Mouse (Mus musculus) lung, postnatal 25 days (tissue): Measurements from ENCODE around the gene A730061H03Rik.

Experiments
- DNase-seq: peaks from one replicate; pipeline ENCODE4 v3.0.0; 2022; ENCODE audit warnings: low spot score

Gene A730061H03Rik

DNA sequence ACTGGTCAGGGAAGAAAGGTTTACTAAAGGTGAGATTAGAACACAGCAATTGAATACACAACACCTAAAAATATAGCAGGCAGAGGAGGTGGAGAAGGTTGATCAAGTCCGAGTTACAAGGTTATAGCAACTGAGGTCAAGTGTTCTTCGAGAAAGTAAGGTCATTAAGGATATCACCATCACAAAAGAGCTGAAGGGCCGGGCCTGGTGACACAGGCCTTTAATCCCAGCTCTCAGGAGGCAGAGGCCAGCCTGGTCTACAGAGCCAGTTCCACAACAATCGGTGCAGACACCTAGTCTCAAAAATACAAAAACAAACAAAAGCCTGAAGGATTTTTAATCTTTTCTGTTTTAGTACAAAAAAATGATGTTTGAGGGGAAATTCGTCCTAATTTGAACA is 8.9 kb downstream of the A730061H03Rik start:
- no peak for DNase-seq

DNA sequence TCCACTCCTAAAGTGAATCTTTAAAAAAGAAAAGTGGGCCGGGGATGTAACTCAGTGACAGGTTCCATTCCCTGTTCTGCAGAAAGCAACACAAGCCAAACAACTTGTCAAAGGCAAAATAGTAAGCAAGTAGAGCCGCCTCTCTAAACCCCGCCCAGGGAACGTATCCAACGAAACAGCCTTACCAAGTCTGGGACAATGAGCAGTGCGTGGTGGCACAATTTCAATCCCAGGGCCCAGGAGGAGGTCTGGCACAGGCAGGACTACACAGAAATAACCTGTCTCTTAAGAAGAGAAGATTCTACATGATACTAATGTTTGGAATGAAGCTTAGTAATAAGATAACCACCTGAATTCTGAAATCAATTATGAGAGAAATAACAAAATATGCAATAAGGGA is 10.0 kb downstream of the A730061H03Rik start:
- no peak for DNase-seq

DNA sequence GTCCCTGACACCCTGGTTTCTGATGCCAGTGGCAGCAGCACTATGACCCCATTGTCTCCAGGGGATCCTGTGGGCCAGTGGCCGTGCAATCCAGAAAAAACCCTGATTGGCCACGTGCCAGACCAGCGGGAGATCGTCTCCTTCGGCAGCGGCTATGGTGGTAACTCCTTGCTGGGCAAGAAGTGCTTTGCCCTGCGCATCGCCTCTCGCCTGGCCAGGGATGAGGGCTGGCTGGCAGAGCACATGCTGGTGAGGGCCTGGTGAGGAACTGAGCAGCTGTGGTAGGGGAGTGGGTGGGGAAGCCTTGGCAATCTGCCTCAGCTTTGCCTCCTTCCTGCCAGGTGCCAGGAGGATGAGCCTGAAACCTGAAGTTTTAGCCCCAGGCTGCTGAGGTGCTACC is 15.9 kb downstream of the A730061H03Rik start:
- no peak for DNase-seq

DNA sequence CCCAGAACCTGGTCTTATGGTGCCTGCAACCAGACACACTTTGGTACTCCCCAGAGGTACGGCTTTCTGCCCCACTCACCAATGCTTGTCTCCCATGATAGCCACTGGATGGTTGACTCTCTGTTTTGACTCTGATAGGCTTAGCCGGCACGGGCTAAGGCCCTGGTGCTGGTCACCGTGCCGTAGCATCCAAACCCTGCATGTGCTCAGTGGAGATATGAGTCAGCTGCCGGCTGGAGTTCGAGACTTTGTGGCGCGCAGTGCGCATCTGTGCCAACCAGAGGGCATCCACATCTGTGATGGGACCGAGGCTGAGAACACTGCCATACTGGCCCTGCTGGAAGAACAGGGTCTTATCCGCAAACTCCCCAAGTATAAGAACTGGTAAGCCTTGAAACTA is 17.9 kb downstream of the A730061H03Rik start:
- DNase-seq = no peak

DNA sequence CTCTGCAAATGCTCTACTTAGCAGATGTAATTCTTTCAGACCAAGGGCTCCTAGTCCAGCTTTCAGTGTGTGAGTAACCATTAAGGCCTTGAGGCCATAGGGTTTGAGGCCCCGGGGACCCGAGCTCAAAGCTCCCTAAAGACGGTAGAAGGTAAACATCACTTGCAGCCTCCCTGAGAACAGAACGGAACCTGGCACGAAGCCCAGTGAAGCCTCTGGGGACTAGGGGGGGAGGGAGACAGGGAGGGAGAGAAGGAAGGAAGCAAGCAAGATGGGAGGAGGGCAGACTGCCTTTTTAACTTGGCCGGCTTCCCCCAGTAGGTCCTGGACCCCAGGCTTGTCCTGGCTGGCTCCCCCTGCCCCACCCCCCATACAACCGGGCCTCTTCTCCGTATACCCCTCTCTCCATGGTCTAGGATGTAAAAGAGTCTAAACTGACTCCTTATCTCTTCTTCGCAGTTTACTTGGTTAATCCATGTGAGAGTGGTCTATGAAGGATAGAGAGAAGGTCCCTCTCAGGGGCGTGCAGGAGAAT is 19.4 kb downstream of the A730061H03Rik start:
- DNase-seq = peak; percentile 79

DNA sequence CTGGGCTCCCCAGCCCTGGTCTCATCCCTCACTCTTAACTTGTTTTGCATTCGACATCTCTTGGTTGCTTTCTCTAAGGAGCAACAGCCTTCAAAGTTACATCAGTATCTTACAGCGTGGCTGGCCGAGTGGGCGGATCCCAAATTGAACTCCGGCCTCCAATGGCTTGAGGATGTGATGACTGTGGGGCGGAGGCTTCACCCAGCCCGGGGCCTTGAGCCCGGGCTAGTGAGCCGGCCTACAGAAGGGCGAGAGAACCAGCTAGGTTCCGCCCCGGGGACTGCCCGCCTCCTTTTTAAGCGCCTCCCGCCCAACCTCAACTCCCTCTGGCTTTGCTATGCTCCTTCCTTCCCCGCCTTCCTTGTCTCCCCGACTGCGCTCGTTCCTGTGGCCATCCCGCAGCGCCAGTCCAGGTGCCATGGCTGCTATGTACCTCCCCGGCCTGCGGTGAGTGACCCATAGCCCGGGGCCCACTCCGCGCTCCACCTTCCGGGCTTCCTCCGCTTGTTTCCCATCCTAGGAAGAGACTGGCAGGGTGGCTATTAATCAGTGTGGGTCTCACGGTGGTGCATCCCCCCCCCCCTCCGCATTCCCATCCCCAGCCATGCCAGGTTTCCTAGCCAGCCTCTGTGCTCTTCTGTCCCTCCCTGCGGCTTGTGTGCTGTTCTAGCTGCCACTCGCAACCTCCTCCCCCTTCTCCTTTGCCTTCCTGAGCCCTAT is 20.0 kb downstream of the A730061H03Rik start, which contains the start of gene Pck2:
TSS of gene Pck2 (plus strand) at position 200 of the 720 bp plus-strand sequence.
- peak; percentile 94 for DNase-seq

DNA sequence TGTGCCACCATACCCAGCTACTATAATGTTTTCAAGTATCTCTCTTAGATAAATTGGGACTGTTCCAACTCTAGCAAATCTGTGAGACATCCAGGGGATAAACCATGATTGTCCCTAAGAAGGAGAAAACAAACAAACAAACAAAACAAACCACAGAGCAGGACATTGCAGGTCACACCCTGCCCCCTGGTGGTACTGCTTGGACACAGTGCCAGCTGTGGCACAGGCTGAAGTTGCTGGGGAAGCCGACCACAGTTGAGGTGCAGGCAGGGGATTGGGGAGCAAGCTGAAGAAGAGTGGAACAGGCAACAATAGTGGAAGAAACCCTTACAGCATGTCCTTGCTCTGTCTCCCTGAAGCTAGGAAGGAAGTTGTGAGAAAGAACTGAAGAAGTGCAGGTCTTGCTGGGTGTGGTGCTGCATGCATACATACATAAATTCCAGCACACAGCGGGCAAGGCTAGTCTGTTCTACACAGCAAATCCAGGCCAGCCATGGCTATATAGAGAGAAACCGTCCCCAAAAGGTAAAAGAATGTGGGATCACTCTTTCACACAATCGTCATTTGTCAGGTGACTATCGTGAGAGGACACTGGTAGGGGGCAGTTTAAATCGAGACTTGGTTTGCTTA is 24.0 kb downstream of the A730061H03Rik start:
- DNase-seq = no peak

DNA sequence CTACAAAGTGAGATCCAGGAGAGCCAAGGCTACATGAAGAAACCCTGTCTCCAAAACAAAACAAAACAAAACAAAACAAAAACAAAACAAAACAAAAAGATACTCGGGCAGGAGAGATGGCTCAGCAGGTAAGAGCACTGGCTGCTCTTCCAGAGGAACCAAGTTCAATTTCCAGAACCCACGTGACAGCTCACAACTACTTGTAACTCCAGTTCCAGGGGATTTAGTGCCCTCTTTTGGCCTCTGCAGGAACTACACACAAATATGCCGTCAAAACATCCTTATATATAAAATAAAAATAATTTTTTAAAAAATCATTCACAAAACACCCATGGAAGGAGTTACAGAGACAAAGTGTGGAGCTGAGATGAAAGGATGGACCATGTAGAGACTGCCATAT is 32.3 kb downstream of the A730061H03Rik start:
- peak; percentile 39 for DNase-seq

DNA sequence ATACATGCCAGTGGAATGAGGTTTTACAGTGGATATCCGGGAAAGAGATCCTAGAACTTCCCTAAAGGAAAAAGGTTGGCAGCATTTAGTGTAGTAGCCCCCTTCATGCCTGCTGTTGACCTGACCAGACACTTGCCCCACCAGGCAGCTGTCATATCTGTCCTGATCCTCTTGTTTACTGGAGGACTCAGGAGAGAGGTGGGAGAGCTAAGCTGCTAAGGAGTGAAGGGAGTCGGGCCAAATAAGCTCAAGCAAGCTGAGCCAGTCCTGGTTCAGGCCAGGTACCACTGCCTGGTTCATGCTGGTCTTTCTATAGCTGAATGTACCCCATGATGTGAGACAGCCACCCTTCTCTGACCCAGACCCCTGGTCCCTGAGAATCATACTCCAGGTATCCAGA is 33.5 kb downstream of the A730061H03Rik start:
- no peak for DNase-seq

DNA sequence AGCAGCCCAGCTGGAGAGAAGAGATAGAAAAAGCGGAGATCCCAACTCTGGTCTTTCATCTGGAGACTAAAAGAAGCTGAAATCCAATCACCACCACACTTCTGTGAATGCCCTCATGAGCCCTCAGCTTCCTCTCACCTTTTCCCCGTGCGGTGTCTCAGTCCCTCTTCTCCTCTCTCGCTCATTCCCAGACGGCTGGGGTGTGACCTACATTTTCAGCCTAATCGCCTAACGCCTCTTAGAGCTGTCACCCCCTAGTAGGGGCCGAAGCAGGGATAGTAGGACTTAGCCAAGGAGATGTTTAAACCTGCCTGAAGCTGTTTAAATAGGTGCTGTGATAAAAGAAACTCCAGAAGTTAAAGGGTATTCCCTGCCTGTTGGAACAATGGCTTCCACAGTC is 35.4 kb downstream of the A730061H03Rik start, which contains the start of gene Nrl:
TSS of gene Nrl (minus strand) at position 197 of the 400 bp plus-strand sequence.
- DNase-seq = no peak

DNA sequence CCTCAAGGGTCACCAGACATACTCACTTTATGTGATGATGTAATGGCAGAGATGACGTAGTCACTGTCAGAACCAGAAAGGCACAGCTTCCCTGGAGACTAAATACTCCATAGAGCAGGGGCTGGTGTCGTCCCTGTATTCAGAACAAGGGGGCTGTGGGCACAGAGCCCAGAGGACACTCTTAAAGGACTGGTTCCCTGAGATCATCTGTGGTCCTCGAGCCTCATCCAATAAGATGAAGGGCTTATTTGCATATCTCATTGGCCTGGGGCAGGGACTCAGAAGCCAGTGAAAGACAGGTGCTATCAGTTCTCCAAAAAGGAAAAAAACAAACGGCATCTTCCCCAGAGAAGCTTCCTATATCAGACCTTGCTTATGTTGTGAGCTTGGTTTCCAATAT is 36.1 kb downstream of the A730061H03Rik start:
- no peak for DNase-seq

DNA sequence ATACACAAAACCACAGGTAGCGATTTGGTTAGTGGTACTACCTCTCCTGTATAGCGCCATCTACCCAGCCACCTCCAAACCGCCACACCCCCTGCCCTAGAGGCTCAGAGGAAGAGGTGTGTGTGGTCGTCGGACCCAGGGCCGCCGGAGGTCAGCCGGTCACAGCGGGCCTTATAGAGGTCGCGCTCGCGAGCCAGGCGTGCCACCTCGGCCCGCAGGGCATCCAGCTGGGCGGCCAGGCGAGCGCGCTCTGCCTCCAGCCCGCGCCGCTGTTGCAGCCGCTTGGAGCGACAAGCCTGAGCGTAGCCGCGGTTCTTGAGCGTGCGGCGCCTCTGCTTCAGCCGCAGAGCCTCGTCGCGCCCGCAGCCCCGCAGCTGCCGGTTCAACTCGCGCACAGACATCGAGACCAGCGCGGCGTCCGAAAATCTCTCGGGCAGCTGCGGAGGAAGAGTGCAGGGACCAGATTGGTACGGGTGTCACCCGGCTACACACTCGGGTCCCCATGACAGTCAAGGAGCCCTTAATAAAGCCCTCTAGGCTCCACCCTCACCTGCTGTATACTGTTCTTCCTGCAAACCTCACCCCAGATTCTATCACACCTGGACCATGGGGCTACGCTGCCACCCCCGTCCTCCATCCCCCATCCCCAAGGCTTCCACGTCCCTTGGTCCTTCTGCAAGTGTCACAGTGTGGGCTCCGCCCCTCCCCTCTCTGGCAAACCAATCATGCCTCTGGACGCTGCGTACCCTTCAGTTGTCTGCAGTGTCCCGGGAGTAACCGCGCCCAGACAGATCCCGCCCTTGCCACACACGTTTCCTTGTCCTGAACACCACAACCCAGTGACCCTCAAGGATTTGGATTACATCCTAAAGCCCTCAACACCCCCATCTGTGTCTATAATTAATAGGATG is 39.5 kb downstream of the A730061H03Rik start:
- DNase-seq = peak; percentile 5

DNA sequence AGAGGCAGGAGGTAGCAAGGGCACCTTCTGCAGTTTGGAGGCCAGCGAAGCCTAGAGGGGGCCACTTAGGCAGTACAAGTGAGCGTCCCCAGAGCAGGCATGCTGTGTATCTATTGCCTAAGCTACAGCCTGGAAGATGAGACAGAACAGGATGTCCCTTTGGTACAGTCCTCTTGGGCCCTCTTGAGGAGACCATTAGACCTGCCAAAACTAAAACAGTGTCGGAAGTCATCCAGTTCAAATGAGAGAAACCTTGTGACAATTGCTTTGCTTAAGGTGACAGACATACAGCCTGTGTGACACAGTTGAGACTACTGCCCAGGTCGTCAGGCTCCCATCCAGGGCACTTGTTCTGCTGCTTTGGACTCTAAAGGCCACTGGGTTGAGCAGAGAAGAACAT is 40.6 kb downstream of the A730061H03Rik start:
- DNase-seq = no peak

DNA sequence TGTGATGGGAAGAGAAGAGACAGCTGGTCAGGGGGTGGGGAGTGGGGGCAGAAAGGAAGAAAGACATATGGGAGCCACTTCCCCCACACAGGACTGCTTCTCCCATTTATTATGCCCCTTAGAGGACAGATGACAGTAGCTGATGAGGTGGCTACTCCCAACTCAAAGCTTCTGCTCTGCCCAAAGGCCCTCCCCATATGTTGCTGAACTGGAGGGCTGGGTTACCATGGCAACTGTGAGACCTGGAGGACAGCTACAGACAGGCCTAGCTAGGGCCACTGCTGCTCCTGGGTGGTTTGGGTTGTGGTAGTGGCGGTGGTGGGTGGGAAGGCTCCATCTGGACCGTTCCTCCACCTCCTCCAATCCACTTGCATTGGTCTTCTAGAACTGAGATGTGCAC is 41.3 kb downstream of the A730061H03Rik start:
- DNase-seq = no peak

DNA sequence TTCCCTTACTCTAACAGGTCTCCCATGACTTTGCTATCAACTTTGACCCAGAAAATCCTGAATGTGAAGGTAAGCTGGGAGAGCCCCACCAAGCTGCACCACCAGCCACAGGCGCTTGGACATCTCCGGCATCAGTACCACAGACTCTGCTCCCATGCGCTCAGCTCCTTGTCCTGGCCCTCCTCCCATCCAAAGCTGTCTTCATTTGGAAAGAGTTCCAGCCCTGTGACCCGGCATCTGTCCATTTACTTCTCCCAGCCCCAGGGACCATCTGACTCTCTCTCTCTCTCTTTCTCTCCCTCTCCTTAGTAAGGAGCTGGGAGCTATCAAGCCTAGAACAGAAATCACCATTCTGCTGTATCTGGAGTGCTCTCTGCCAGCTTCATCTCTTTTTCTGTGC is 44.4 kb downstream of the A730061H03Rik start:
- no peak for DNase-seq

DNA sequence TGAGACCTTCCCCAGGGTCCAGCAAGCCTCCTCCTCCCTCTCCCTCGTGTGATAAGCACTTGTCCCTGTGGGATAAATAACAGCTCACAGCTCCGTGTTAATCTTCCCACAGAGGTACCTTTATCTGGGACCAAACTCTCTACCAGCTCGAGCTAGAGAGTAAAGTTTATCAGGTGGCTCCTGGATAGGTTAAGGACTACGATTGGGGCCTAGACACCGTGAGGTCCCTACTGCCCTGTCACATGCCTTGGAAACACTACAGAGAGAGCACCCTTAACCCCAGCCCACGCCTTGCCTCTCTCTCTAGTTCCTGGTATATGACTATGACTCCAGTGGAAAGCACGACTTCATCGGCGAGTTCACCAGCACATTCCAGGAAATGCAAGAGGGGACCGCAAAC is 46.3 kb downstream of the A730061H03Rik start:
- DNase-seq = no peak

DNA sequence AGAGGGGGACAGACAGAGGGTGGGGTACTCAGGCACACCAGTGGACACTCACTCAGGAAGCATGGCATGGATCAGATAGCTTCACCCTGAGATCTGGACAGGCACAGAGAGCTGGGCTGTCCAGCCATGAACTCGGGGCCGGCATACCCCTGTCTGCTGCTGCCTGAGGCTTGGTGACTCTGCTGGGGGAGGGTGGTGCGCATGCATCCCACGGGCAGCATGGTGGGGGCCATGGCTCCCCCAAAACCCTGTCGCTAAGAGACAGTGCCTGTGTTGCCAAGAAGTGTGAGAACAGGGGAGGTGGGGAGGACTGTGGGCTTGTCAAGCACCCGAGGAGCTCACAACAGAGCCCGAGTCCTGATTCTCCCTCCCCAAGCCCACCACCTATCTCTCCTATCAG is 49.2 kb downstream of the A730061H03Rik start:
- no peak for DNase-seq

DNA sequence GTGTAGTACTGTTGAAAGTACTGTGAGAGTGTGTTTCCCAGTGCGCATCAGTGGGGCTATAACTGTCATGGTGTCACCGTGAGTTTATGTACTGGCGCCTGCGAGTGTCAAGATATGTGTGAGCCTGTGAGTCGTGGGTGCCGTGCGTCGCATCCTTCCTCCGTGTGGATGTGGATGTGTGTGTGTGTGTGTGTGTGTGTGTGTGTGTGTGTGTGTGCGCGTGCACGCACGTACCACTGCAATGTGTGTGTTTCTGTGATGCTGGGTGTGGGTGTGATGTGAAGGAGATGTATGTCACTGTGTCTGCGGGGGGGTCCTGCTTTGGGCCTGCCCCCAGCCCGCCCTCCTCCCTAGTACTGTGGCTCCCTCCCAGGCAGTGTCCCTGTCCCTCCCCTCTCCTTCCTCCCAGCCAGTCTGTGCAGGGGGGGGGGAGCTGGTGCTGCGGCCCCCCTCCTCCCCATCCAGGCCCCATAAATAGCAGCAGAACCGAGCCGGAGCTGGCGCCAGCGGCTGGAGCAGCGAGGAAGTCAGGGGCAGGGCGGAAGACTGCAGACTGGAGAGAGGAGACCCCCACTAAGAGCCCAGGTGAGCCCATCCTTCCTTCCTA is 50.0 kb downstream of the A730061H03Rik start, which contains the start of gene Cpne6:
TSS of gene Cpne6 (plus strand) at position 321 of the 607 bp plus-strand sequence.
- no peak for DNase-seq
